Mouse (Mus musculus) mesoderm, embryonic 11.5 days (tissue): ENCODE results near the gene Ankrd49.
A peak's percentile ranks its signal among the peaks of the same experiment; 100 is the strongest.

Source experiments
- DNase-seq: peaks from one replicate; pipeline ENCODE4 v3.0.0-alpha.2; 2012; ENCODE audit warnings: low read depth, low spot score

Ankrd49 gene

DNA sequence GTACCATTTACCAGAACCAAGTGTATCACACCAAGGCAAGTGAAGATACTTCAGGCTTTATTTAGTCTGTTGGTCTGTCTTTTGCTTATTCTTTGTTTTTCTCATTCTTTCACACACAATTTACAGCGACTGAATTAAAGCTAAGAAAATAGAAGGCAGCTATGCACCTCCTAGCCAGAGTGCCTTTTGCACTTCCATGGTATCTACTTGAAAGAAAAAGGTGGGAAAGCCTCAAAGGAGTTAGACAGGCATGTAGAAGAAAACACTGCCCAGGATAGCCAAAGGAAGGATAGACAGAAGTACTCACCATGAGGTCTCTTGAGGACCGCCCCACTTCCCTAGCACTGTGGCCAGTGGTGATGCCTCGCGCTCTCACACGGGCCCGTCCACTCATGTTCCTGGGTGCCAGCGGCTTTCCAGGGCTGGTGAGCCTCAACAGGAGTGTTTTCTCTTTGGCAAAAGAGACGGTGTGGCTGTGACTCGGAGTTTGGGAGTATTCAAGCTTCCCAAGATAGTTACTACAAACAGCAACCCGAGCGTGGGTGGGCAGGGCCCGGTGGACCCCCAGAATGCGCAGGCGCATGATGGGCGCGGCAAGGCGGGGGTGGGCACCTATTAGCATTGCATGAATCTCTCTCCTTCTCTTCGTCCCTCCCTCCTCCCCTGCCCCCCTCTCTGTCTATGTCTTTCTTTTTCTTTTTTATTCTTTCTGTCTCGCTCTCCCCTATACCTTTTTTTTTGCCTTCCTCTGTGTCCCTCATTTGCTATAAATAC is 44.3 kb downstream of the Ankrd49 start, which contains the start of gene Piwil4:
TSS of gene Piwil4 (minus strand) at position 583 of the 774 bp plus-strand sequence.
- DNase-seq: no peak

- no peak for DNase-seq
These were observed 45.0 kb downstream of the Ankrd49 start for GRCm38 (mm10) chr9:14739498-14740150.

GRCm38 (mm10) chr9:14730941-14731541 is 53.6 kb downstream of the Ankrd49 start:
- DNase-seq: peak; percentile 45
